Mouse (Mus musculus): Measurements from ENCODE around the gene Col6a5.

The Col6a5 gene

GRCm38 (mm10) chr9:105827791-105828385, 132.6 kb downstream of the Col6a5 start, which contains the start of gene Col6a6:
TSS of gene Col6a6 (minus strand) at chr9:105828160.
- no peak for DNase-seq (ENCODE audit: low spot score in 2 of 2)

- DNase-seq (ENCODE audit: low spot score in 2 of 2) = no peak
Measured at GRCm38 (mm10) chr9:105827076-105827647, 133.3 kb downstream of the Col6a5 start.

- DNase-seq (ENCODE audit: low spot score in 2 of 2) = no peak
Measured at GRCm38 (mm10) chr9:105820711-105821110, 139.7 kb downstream of the Col6a5 start.

GRCm38 (mm10) chr9:105819155-105819709, 141.2 kb downstream of the Col6a5 start:
- DNase-seq (ENCODE audit: low spot score in 2 of 2) = no peak

- no peak for DNase-seq (ENCODE audit: low spot score in 2 of 2)
Measured at GRCm38 (mm10) chr9:105814436-105814835, 146.0 kb downstream of the Col6a5 start.

- no peak for DNase-seq (ENCODE audit: low spot score in 2 of 2)
Measured at GRCm38 (mm10) chr9:105811458-105811857, 149.0 kb downstream of the Col6a5 start.

- DNase-seq (ENCODE audit: low spot score in 2 of 2) = no peak
Measured at GRCm38 (mm10) chr9:105808920-105809505, 151.4 kb downstream of the Col6a5 start.
